Mouse (Mus musculus) heart, embryonic 12.5 days (tissue): Measurements from ENCODE around the gene Gpr176. TPM values are rescaled to one million over a fixed set of nuclear protein-coding genes. Genes with fewer than 3 reads are reported as not detected.
A peak's percentile ranks its signal among the peaks of the same experiment; 100 is the strongest.

Source experiments
- ATAC-seq: fragments of 200-750 bp; cut with Nextera tagmentation; 2 replicates; pipeline ENCODE4 v1.8.0; 2017; ENCODE audit warnings: moderate TSS enrichment, moderate library complexity; ENCODE audit not compliant: insufficient number of reproducible peaks, low FRiP score
- H3K27ac ChIP-seq: fragments of 300-500 bp; sonication (generic); 2 replicates; pipeline ENCODE4 v1.5.1; 2016; ENCODE audit warnings: mild to moderate bottlenecking, moderate library complexity; ENCODE audit not compliant: poor library complexity, severe bottlenecking
- H3K27me3 ChIP-seq: fragments of 300-500 bp; sonication (generic); replicated peaks from 2 replicates; pipeline ENCODE4 v1.6.1; 2016; ENCODE audit warnings: mild to moderate bottlenecking, moderate library complexity
- H3K36me3 ChIP-seq: fragments of 300-500 bp; sonication (generic); 2 replicates; pipeline ENCODE4 v1.6.1; 2016; ENCODE audit warnings: mild to moderate bottlenecking, moderate library complexity
- H3K4me1 ChIP-seq: fragments of 300-500 bp; sonication (generic); replicated peaks from 2 replicates; pipeline ENCODE4 v1.6.1; 2016; ENCODE audit warnings: mild to moderate bottlenecking
- H3K4me2 ChIP-seq: fragments of 300-500 bp; sonication (generic); 2 replicates; pipeline ENCODE4 v1.6.1; 2016; ENCODE audit warnings: mild to moderate bottlenecking, moderate library complexity
- H3K4me3 ChIP-seq: fragments of 300-500 bp; sonication (generic); 2 replicates; pipeline ENCODE4 v1.5.1; 2016; ENCODE audit warnings: mild to moderate bottlenecking
- H3K9ac ChIP-seq: fragments of 300-500 bp; sonication (generic); 2 replicates; pipeline ENCODE4 v1.6.1; 2016; ENCODE audit warnings: mild to moderate bottlenecking, moderate library complexity
- H3K9me3 ChIP-seq: fragments of 300-500 bp; sonication (generic); replicated peaks from 2 replicates; pipeline ENCODE4 v1.6.1; 2016; ENCODE audit warnings: mild to moderate bottlenecking, moderate library complexity
- WGBS: fragments of 180-500 bp; shearing (Covaris S2); methylation state at CpG from one replicate; pipeline ENCODE4 v1.1.7; 2016; 5-methylcytosine and 5-hydroxymethylcytosine counted together
- polyA plus RNA-seq: library from polyadenylated mRNA; unstranded; fragments of >200 nt; fragmentation: Nextera tagmentation; extraction: Ambion mirVana; gene quantifications from 2 replicates; pipeline ENCODE4 v1.2.1, GENCODE M21; 2016

Gpr176 gene
- polyA plus RNA-seq, 1 experiment from 2014 or later: 0.08 TPM

GRCm38 (mm10) chr2:118271606-118272005 lies 101.6 kb downstream of the Gpr176 start:
- no peaks in the 10 kb centered on the region for H3K9me3 ChIP-seq
- 86% methylated on average over 10 of the region's 10 CpGs for WGBS
- H3K27me3 ChIP-seq: no peaks in the 10 kb centered on the region
- no peak overlapping the region for H3K4me2 ChIP-seq
- no peaks in the 10 kb centered on the region for H3K4me1 ChIP-seq
- H3K9ac ChIP-seq: no peak overlapping the region
- no peak overlapping the region for H3K27ac ChIP-seq
- H3K4me3 ChIP-seq: no peak overlapping the region
- no peaks in the 10 kb centered on the region for H3K36me3 ChIP-seq
- no peak for ATAC-seq

DNA sequence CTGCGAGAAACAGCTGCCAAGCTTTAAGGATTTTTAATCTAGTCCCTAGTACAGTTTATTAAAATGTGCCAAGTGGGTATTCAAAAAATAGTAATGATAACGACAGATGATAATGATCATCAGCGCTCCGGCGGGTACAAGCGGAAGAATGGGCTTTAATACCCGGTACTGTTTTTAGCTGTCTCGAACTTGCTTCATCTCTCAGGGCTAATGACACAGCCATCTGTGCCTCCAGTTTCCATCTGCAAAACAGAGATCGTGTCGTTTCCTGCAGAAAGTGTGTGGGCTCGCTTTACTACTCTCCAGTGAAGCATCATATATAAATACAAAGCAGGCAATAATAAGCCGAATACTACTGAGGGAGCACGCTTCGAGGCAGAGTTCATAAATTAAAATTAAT lies 103.0 kb downstream of the Gpr176 start:
- ATAC-seq: no peak
- Histone ChIP-seq H3K4me1 (no peaks in the 10 kb centered on the region), H3K27me3 (no peaks in the 10 kb centered on the region), H3K36me3 (no peaks in the 10 kb centered on the region), H3K4me2 (no peak overlapping the region), H3K9me3 (no peaks in the 10 kb centered on the region), H3K27ac (no peak overlapping the region), H3K9ac (no peak overlapping the region), H3K4me3 (no peak overlapping the region)
- 86% methylated on average over 14 of the region's 14 CpGs for WGBS

- Histone ChIP-seq H3K27me3 (peaks cover 21% of the 10 kb centered on the region; the same call in 1 of the 2 replicates), H3K4me3 (no peak overlapping the region), H3K27ac (no peak overlapping the region), H3K9ac (no peak overlapping the region), H3K36me3 (no peaks in the 10 kb centered on the region), H3K9me3 (no peaks in the 10 kb centered on the region), H3K4me2 (no peak overlapping the region), H3K4me1 (no peaks in the 10 kb centered on the region)
- ATAC-seq: no peak
- 36% methylated on average over 2 of the region's 2 CpGs for WGBS
Observed at GRCm38 (mm10) chr2:118263914-118264201, 109.4 kb downstream of the Gpr176 start.

DNA sequence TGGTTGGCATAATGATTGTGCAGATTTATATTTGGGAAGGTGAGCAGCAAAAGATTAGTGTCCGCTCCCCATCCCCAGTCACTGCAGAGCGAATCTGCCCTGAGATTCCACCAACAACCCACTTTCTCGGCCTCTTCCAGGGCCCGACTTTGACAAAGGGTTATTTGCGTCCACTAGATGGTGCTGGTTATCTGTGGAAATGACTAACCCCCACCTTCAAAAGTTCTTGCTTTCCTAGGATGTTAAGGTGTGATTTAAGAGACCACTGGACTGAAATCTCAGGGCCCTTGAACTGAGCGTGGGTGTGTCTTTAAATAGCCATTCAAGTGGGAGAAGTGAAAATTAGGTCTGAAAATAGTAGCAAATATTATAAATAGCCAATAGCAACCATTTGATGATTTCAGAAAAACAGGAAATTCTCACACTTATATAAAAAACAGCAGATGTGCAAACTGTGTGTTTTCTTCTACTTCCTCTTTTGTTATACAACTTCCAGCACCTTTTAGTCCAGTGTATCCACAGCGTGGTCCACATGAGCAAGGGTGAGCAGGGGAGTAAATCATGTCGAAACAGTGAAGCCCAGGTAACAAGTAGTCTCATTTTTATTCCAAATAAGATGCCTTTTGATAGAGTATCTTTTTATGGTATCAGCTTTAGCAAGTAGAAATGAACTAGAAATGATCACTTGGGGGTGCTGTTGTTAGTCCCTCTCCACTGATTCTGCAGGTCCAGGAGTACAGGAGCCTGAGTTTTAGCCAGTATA lies 109.9 kb downstream of the Gpr176 start:
- Histone ChIP-seq H3K9me3 (no peaks in the 10 kb centered on the region), H3K4me2 (no peak overlapping the region), H3K36me3 (no peaks in the 10 kb centered on the region), H3K27ac (no peak overlapping the region), H3K4me3 (no peak overlapping the region), H3K4me1 (no peaks in the 10 kb centered on the region), H3K27me3 (peaks cover 21% of the 10 kb centered on the region; the same call in 1 of the 2 replicates), H3K9ac (no peak overlapping the region)
- no peak for ATAC-seq
- WGBS: 19% methylated on average over 8 of the region's 8 CpGs

GRCm38 (mm10) chr2:118262673-118263072 lies 110.5 kb downstream of the Gpr176 start:
- no peaks in the 10 kb centered on the region for H3K36me3 ChIP-seq
- ATAC-seq: no peak
- H3K27ac ChIP-seq: no peak overlapping the region
- H3K27me3 ChIP-seq: peaks cover 26% of the 10 kb centered on the region; the same call in 1 of the 2 replicates
- no peak overlapping the region for H3K4me2 ChIP-seq
- H3K9ac ChIP-seq: no peak overlapping the region
- no peaks in the 10 kb centered on the region for H3K9me3 ChIP-seq
- H3K4me3 ChIP-seq: no peak overlapping the region
- no peaks in the 10 kb centered on the region for H3K4me1 ChIP-seq
- 50% methylated on average over 8 of the region's 8 CpGs for WGBS

GRCm38 (mm10) chr2:118259746-118260145 lies 113.5 kb downstream of the Gpr176 start:
- H3K9ac ChIP-seq: no peak overlapping the region
- whole genome bisulfite sequencing: 80% methylated on average over 5 of the region's 5 CpGs

GRCm38 (mm10) chr2:118257094-118257493 lies 116.1 kb downstream of the Gpr176 start:
- 70% methylated on average over 8 of the region's 8 CpGs for WGBS
- H3K4me2 ChIP-seq: peak overlapping the region; percentile 78
- no peak overlapping the region for H3K9ac ChIP-seq
- no peak overlapping the region for H3K27ac ChIP-seq
- no peaks in the 10 kb centered on the region for H3K36me3 ChIP-seq
- no peak for ATAC-seq
- H3K4me3 ChIP-seq: peak overlapping the region; percentile 57; the same call in 1 of the 2 replicates
- no peaks in the 10 kb centered on the region for H3K4me1 ChIP-seq
- 0 out of 2 replicates have a peak, but pooled peaks cover 18% of the 10 kb centered on the region for H3K27me3 ChIP-seq
- 0 out of 2 replicates have a peak, but pooled peaks cover 3% of the 10 kb centered on the region for H3K9me3 ChIP-seq

More at GRCm38 (mm10) chr2:118259746-118260145, 113.5 kb downstream of the Gpr176 start:
- no peaks in the 10 kb centered on the region for H3K36me3 ChIP-seq
- ATAC-seq: no peak
- no peak overlapping the region for H3K4me2 ChIP-seq
- no peak overlapping the region for H3K27ac ChIP-seq
- H3K4me3 ChIP-seq: no peak overlapping the region
- H3K9me3 ChIP-seq: 0 out of 2 replicates have a peak, but pooled peaks cover 3% of the 10 kb centered on the region
- H3K4me1 ChIP-seq: no peaks in the 10 kb centered on the region
- H3K27me3 ChIP-seq: peaks cover 26% of the 10 kb centered on the region; the same call in 1 of the 2 replicates

GRCm38 (mm10) chr2:118256621-118257053 lies 116.6 kb downstream of the Gpr176 start, which contains the start of gene Fsip1:
Gene Fsip1 (minus strand): TSS chr2:118256966.
- Histone ChIP-seq H3K4me2 (peak within 1 kb of the TSS; percentile 78), H3K4me1 (no peaks in the 10 kb centered on the region), H3K9ac (no peak within 1 kb of the TSS), H3K27ac (no peak within 1 kb of the TSS), H3K9me3 (0 out of 2 replicates have a peak, but pooled peaks cover 3% of the 10 kb centered on the region), H3K36me3 (no peaks in the 10 kb centered on the region), H3K4me3 (peak within 1 kb of the TSS; percentile 57), H3K27me3 (0 out of 2 replicates have a peak, but pooled peaks cover 15% of the 10 kb centered on the region)
- peak; percentile 89 for ATAC-seq
- WGBS: under 1% methylated on average over 25 of the region's 25 CpGs

DNA sequence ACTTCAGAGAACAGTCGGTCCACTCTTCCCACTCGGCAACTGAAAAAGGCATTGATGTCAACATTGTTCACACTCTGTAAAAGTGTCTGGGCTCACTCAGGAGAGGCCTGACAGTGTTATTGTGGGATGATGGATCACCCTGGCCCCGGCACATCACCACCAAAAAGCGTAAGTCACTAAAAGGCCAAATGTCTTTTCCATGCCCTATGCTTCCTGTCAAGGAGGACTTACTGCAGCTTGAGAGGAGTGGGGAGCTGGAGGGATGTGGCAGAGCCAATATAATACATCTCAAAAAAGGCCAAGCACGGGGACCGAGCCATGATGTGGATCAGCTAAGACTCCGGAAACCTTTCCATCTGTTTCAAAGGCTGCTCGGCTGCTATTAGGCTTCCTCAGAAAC lies 118.7 kb downstream of the Gpr176 start:
- no peak overlapping the region for H3K27ac ChIP-seq
- ATAC-seq: no peak
- no peaks in the 10 kb centered on the region for H3K36me3 ChIP-seq
- H3K27me3 ChIP-seq: 0 out of 2 replicates have a peak, but pooled peaks cover 5% of the 10 kb centered on the region
- 69% methylated on average over 8 of the region's 8 CpGs for WGBS
- no peak overlapping the region for H3K4me2 ChIP-seq
- no peak overlapping the region for H3K9ac ChIP-seq
- H3K4me3 ChIP-seq: no peak overlapping the region
- 0 out of 2 replicates have a peak, but pooled peaks cover 3% of the 10 kb centered on the region for H3K9me3 ChIP-seq
- no peaks in the 10 kb centered on the region for H3K4me1 ChIP-seq

GRCm38 (mm10) chr2:118248966-118249365 lies 124.3 kb downstream of the Gpr176 start:
- 69% methylated on average over 12 of the region's 12 CpGs for WGBS
- H3K9me3 ChIP-seq: no peaks in the 10 kb centered on the region
- H3K36me3 ChIP-seq: no peaks in the 10 kb centered on the region
- H3K4me2 ChIP-seq: no peak overlapping the region
- H3K27ac ChIP-seq: no peak overlapping the region
- no peak for ATAC-seq
- no peak overlapping the region for H3K9ac ChIP-seq
- 0 out of 2 replicates have a peak, but pooled peaks cover 6% of the 10 kb centered on the region for H3K27me3 ChIP-seq
- H3K4me3 ChIP-seq: no peak overlapping the region
- no peaks in the 10 kb centered on the region for H3K4me1 ChIP-seq

DNA sequence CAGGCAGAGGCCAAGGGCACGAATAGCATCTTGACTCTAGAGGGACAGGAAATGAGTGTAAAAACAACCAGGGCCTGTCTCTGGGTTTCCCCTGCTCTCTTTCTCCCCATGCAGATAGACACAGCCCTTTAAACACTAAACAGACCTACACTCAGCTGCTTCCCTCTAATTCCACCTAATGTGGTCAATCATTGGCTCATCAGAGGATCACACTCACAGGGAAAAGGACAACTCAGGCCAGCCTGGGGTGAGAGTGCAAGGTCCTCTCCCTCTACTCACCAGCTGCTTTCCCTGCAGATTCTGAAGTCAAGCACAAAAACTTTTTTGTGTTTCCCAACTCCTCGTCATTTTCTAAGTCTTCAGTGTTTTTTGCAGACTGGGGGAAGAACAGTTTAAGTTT lies 125.2 kb downstream of the Gpr176 start:
- Histone ChIP-seq H3K9ac (no peak overlapping the region), H3K9me3 (no peaks in the 10 kb centered on the region), H3K36me3 (no peaks in the 10 kb centered on the region), H3K4me3 (no peak overlapping the region), H3K27ac (no peak overlapping the region), H3K27me3 (0 out of 2 replicates have a peak, but pooled peaks cover 6% of the 10 kb centered on the region), H3K4me1 (no peaks in the 10 kb centered on the region), H3K4me2 (no peak overlapping the region)
- no peak for ATAC-seq
- WGBS: 45% methylated on average over 2 of the region's 2 CpGs
